Mouse (Mus musculus) embryonic facial prominence, embryonic 14.5 days (tissue): ENCODE results near the gene Meltf. TPM values are rescaled to one million over a fixed set of nuclear protein-coding genes. Genes with fewer than 3 reads are reported as not detected.
A peak's percentile ranks its signal among the peaks of the same experiment; 100 is the strongest.

Experiments used
- ATAC-seq: fragments of 200-750 bp; cut with Nextera tagmentation; 2 replicates; pipeline ENCODE4 v1.8.0; 2017; ENCODE audit warnings: low read depth, moderate number of reproducible peaks, moderate TSS enrichment
- DNase-seq: peaks from one replicate; pipeline ENCODE4 v3.0.0-alpha.2; 2015; ENCODE audit warnings: low spot score
- H3K27ac ChIP-seq: fragments of 300-500 bp; sonication (generic); replicated peaks from 2 replicates; pipeline ENCODE4 v1.5.1; 2014; ENCODE audit warnings: low read depth, mild to moderate bottlenecking, low read length, moderate library complexity
- H3K27me3 ChIP-seq: fragments of 300-500 bp; sonication (generic); replicated peaks from 2 replicates; pipeline ENCODE4 v1.6.1; 2014; ENCODE audit warnings: low read length; ENCODE audit not compliant: control insufficient read depth, insufficient read depth
- H3K36me3 ChIP-seq: fragments of 300-500 bp; sonication (generic); 2 replicates; pipeline ENCODE4 v1.6.1; 2014; ENCODE audit warnings: low read length, mixed read lengths; ENCODE audit not compliant: control insufficient read depth, insufficient read depth
- H3K4me1 ChIP-seq: fragments of 300-500 bp; sonication (generic); 2 replicates; pipeline ENCODE4 v1.6.1; 2014; ENCODE audit warnings: antibody characterized with exemption, low read length; ENCODE audit not compliant: control insufficient read depth, insufficient read depth
- H3K4me2 ChIP-seq: fragments of 300-500 bp; sonication (generic); 2 replicates; pipeline ENCODE4 v1.6.1; 2014; ENCODE audit warnings: low read depth, mild to moderate bottlenecking, low read length, moderate library complexity, mixed read lengths
- H3K4me3 ChIP-seq: fragments of 300-500 bp; sonication (generic); 2 replicates; pipeline ENCODE4 v1.5.1; 2014; ENCODE audit warnings: low read depth, mild to moderate bottlenecking, low read length
- H3K9ac ChIP-seq: fragments of 300-500 bp; sonication (generic); 2 replicates; pipeline ENCODE4 v1.6.1; 2014; ENCODE audit warnings: low read depth, mild to moderate bottlenecking, low read length, moderate library complexity, mixed read lengths
- H3K9me3 ChIP-seq: fragments of 300-500 bp; sonication (generic); 2 replicates; pipeline ENCODE4 v1.6.1; 2016; ENCODE audit warnings: low read length; ENCODE audit not compliant: control insufficient read depth
- WGBS: fragments of 180-500 bp; shearing (Covaris S2); extraction: QIAGEN DNeasy Blood & Tissue Kit; methylation state at CpG from one replicate; pipeline ENCODE4 v1.1.7; 2014; 5-methylcytosine and 5-hydroxymethylcytosine counted together
- polyA plus RNA-seq: library from polyadenylated mRNA; unstranded; fragments of >200 nt; fragmentation: Nextera tagmentation; extraction: Ambion mirVana; gene quantifications from 2 replicates; pipeline ENCODE4 v1.2.1, GENCODE M21; 2014

Meltf gene
- polyA plus RNA-seq, 1 experiment from 2014 or later: 2.1 TPM

- no peak for ATAC-seq
- Histone ChIP-seq H3K36me3 (no peaks in the 10 kb centered on the region), H3K9me3 (peaks cover 6% of the 10 kb centered on the region; the same call in 1 of the 2 replicates), H3K4me2 (peak overlapping the region; percentile 95), H3K27ac (no peak overlapping the region), H3K9ac (no peak overlapping the region), H3K4me3 (peak overlapping the region; percentile 35), H3K27me3 (peaks cover 44% of the 10 kb centered on the region), H3K4me1 (0 out of 2 replicates have a peak, but pooled peaks cover 4% of the 10 kb centered on the region)
- DNase-seq: no peak
- 18% methylated on average over 13 of the region's 13 CpGs for WGBS
Measured at GRCm38 (mm10) chr16:31934550-31935010, 56.0 kb downstream of the Meltf start.

- peak overlapping the region; percentile 95 for H3K4me2 ChIP-seq
- no peak for DNase-seq
- no peak overlapping the region for H3K27ac ChIP-seq
- ATAC-seq: no peak
- peaks cover 44% of the 10 kb centered on the region for H3K27me3 ChIP-seq
- H3K9me3 ChIP-seq: peaks cover 6% of the 10 kb centered on the region; the same call in 1 of the 2 replicates
- no peaks in the 10 kb centered on the region for H3K36me3 ChIP-seq
- peak overlapping the region; percentile 35 for H3K4me3 ChIP-seq
- H3K4me1 ChIP-seq: 0 out of 2 replicates have a peak, but pooled peaks cover 4% of the 10 kb centered on the region
- H3K9ac ChIP-seq: peak overlapping the region; percentile 36; the same call in 1 of the 2 replicates
- 5% methylated on average over 33 of the region's 36 CpGs for WGBS
Measured at GRCm38 (mm10) chr16:31935091-31935979, 56.7 kb downstream of the Meltf start.

- Histone ChIP-seq H3K27ac (no peak overlapping the region), H3K36me3 (no peaks in the 10 kb centered on the region), H3K4me2 (no peak overlapping the region), H3K4me3 (no peak overlapping the region), H3K4me1 (0 out of 2 replicates have a peak, but pooled peaks cover 4% of the 10 kb centered on the region), H3K9me3 (peaks cover 6% of the 10 kb centered on the region; the same call in 1 of the 2 replicates), H3K9ac (no peak overlapping the region), H3K27me3 (peaks cover 37% of the 10 kb centered on the region)
- 78% methylated on average over 4 of the region's 4 CpGs for WGBS
- no peak for ATAC-seq
- no peak for DNase-seq
Measured at GRCm38 (mm10) chr16:31936568-31936967, 58.0 kb downstream of the Meltf start.

- 69% methylated on average over 6 of the region's 6 CpGs for WGBS
- ATAC-seq: no peak
Measured at GRCm38 (mm10) chr16:31938856-31939255, 60.2 kb downstream of the Meltf start.

GRCm38 (mm10) chr16:31940586-31940985 lies 62.0 kb downstream of the Meltf start:
- H3K36me3 ChIP-seq: no peaks in the 10 kb centered on the region
- no peak overlapping the region for H3K4me3 ChIP-seq
- no peak overlapping the region for H3K4me2 ChIP-seq
- no peak overlapping the region for H3K27ac ChIP-seq
- H3K4me1 ChIP-seq: no peaks in the 10 kb centered on the region
- peaks cover 6% of the 10 kb centered on the region; the same call in 1 of the 2 replicates for H3K9me3 ChIP-seq
- WGBS: 75% methylated on average over 2 of the region's 2 CpGs
- ATAC-seq: no peak
- no peak for DNase-seq
- peaks cover 10% of the 10 kb centered on the region for H3K27me3 ChIP-seq
- no peak overlapping the region for H3K9ac ChIP-seq

More at GRCm38 (mm10) chr16:31938856-31939255, 60.2 kb downstream of the Meltf start:
- H3K4me3 ChIP-seq: no peak overlapping the region
- H3K9me3 ChIP-seq: peaks cover 6% of the 10 kb centered on the region; the same call in 1 of the 2 replicates
- H3K4me1 ChIP-seq: 0 out of 2 replicates have a peak, but pooled peaks cover 4% of the 10 kb centered on the region
- H3K27me3 ChIP-seq: peaks cover 27% of the 10 kb centered on the region
- H3K27ac ChIP-seq: no peak overlapping the region
- no peaks in the 10 kb centered on the region for H3K36me3 ChIP-seq
- no peak for DNase-seq
- no peak overlapping the region for H3K4me2 ChIP-seq
- H3K9ac ChIP-seq: no peak overlapping the region

DNA sequence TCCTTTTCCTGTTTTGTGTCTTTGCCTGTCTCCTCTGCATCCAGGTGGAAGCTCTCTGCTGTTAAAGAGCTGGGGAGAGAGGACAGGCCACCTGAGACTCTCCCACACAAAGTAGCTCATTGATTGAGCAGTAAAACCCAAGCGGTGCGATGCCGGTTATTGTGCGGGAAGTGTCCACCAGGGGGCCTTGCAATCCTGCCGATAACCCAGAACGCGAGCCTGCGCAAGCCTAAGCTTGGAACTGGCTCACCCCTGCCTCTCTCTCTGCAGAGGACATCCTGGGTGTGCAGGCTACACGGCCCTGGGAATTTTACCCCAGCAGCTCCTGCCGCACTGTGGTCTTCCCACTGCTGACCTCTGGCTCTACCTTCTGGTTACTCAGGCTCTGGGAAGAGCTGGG lies 65.4 kb downstream of the Meltf start:
- Histone ChIP-seq H3K4me3 (no peak overlapping the region), H3K4me1 (peaks cover 12% of the 10 kb centered on the region), H3K9ac (no peak overlapping the region), H3K27me3 (no peaks in the 10 kb centered on the region), H3K36me3 (no peaks in the 10 kb centered on the region), H3K4me2 (no peak overlapping the region), H3K9me3 (no peaks in the 10 kb centered on the region), H3K27ac (no peak overlapping the region)
- ATAC-seq (peak; percentile 20; the same call in 1 of the 2 replicates), DNase-seq (peak; percentile 74)
- 3% methylated on average over 9 of the region's 10 CpGs for WGBS

- DNase-seq (no peak), ATAC-seq (no peak)
- no peaks in the 10 kb centered on the region for H3K9me3 ChIP-seq
- WGBS: 90% methylated on average over 11 of the region's 12 CpGs
- no peak overlapping the region for H3K9ac ChIP-seq
- no peak overlapping the region for H3K27ac ChIP-seq
- no peaks in the 10 kb centered on the region for H3K27me3 ChIP-seq
- H3K36me3 ChIP-seq: 0 out of 2 replicates have a peak, but pooled peaks cover under 1% of the 10 kb centered on the region
- peaks cover 12% of the 10 kb centered on the region for H3K4me1 ChIP-seq
- H3K4me2 ChIP-seq: no peak overlapping the region
- H3K4me3 ChIP-seq: no peak overlapping the region
Measured at GRCm38 (mm10) chr16:31944698-31945255, 66.2 kb downstream of the Meltf start.

DNA sequence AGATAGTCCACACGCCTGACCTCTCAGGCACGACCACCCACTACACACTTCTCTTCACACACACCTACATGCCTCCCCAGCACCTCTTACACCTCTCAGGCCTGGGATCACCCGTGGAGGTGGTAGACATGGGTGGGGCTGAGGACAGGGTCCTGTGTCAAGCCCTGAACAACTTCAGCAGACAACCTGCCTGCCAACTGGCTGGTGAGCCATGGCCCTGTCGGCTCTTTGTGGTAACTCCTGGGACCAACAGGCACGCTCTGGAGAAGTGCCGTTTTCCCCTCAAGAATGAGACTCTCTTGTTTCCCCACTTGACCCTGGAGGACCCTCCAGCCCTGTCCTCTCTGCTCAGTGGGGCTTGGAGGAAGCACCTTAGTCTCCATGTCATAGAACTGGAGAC lies 66.8 kb downstream of the Meltf start:
- DNase-seq: no peak
- H3K9ac ChIP-seq: 0 out of 2 replicates have a peak overlapping the region, but pooled peaks have one; percentile 27
- no peaks in the 10 kb centered on the region for H3K9me3 ChIP-seq
- H3K4me2 ChIP-seq: no peak overlapping the region
- ATAC-seq: no peak
- H3K27me3 ChIP-seq: no peaks in the 10 kb centered on the region
- H3K36me3 ChIP-seq: peaks cover 7% of the 10 kb centered on the region; the same call in 1 of the 2 replicates
- WGBS: 81% methylated on average over 6 of the region's 6 CpGs
- no peak overlapping the region for H3K27ac ChIP-seq
- H3K4me3 ChIP-seq: no peak overlapping the region
- peaks cover 12% of the 10 kb centered on the region for H3K4me1 ChIP-seq
